Mouse (Mus musculus): ENCODE results near the gene Myo1h.

- TF ChIP-seq POLR2A (IDR thresholded peaks at IDR 0.05; ENCODE audit: low read depth, low read length), result no peak
- no peak for TF ChIP-seq CTCF (IDR thresholded peaks at IDR 0.05; ENCODE audit: extremely low read depth, insufficient read length, insufficient replicate concordance, low read depth, low read length)
Observed at GRCm38 (mm10) chr5:114373581-114373980, 84.6 kb downstream of the Myo1h start.
